Mouse (Mus musculus) olfactory bulb, adult 2 months (tissue): ENCODE measurements around the gene Klhdc4.

ENCODE experiments used
- CTCF ChIP-seq: fragments of 200-500 bp; IDR thresholded peaks from 2 replicates; pipeline ENCODE4 v1.5.1; 2012; ENCODE audit warnings: low read depth, mild to moderate bottlenecking, low read length, moderate library complexity; ENCODE audit not compliant: insufficient read depth
- POLR2A ChIP-seq: fragments of 200-500 bp; IDR thresholded peaks from 2 replicates; pipeline ENCODE4 v1.6.1; 2012; ENCODE audit warnings: mild to moderate bottlenecking, low read depth, low read length, moderate library complexity; ENCODE audit not compliant: insufficient read depth

GRCm38 (mm10) chr8:121792159-121792558 lies 37.2 kb downstream of the Klhdc4 start:
- TF ChIP-seq CTCF (no peak), POLR2A (no peak)
